In genomic region chr19:15366951-15367350, GRCm38 (mm10) we compare ENCODE assay signal across 20 mouse cellular contexts.
"Had no signal": no experiment of that assay in that cellular context is flagged by ENCODE, and none has a peak within 500 bp of the region (broad histone marks: within the 10 kb centered on the region; RNA-seq: fewer than 3 reads in every experiment).

No protein-coding gene starts in this region.

- ATAC-seq: liver, embryonic 12.5 days; midbrain, embryonic 16.5 days had no signal

- DNase-seq: kidney, adult 18-20 months; kidney, adult 9 months; kidney, postnatal 14 days; kidney, postnatal 4 days; liver; lung, adult 18-20 months; lung, postnatal 10 days; lung, postnatal 36 days; right cerebral cortex, postnatal 25 days; spleen, adult 18-20 months; thymus, postnatal 25 days had no signal

- H3K4me2 ChIP-seq: limb, embryonic 13.5 days; liver, embryonic 12.5 days; liver, embryonic 15.5 days; lung, embryonic 15.5 days; stomach, embryonic 15.5 days had no signal

- H3K9me3 ChIP-seq: limb, embryonic 10.5 days; limb, embryonic 13.5 days; liver, embryonic 12.5 days; liver, embryonic 15.5 days; lung, embryonic 15.5 days; midbrain, embryonic 10.5 days; stomach, embryonic 15.5 days had no signal

- H3K27ac ChIP-seq: limb, embryonic 10.5 days; limb, embryonic 13.5 days; liver, embryonic 12.5 days; liver, embryonic 15.5 days; lung, embryonic 15.5 days; midbrain, embryonic 10.5 days; stomach, embryonic 15.5 days had no signal

- H3K4me3 ChIP-seq: limb, embryonic 10.5 days; limb, embryonic 13.5 days; liver, embryonic 12.5 days; liver, embryonic 15.5 days; lung, embryonic 15.5 days; megakaryocyte, embryonic 14.5 days; midbrain, embryonic 10.5 days; stomach, embryonic 15.5 days had no signal

- H3K27me3 ChIP-seq: limb, embryonic 13.5 days; liver, embryonic 12.5 days; liver, embryonic 15.5 days; lung, embryonic 15.5 days; megakaryocyte, embryonic 14.5 days; stomach, embryonic 15.5 days had no signal

- H3K4me1 ChIP-seq: limb, embryonic 10.5 days; limb, embryonic 13.5 days; liver, embryonic 12.5 days; liver, embryonic 15.5 days; lung, embryonic 15.5 days; megakaryocyte, embryonic 14.5 days; stomach, embryonic 15.5 days had no signal

- H3K9ac ChIP-seq: limb, embryonic 13.5 days; liver, embryonic 12.5 days; liver, embryonic 15.5 days; lung, embryonic 15.5 days; stomach, embryonic 15.5 days had no signal

- H3K36me3 ChIP-seq: limb, embryonic 10.5 days; limb, embryonic 13.5 days; liver, embryonic 12.5 days; liver, embryonic 15.5 days; lung, embryonic 15.5 days; midbrain, embryonic 10.5 days; stomach, embryonic 15.5 days had no signal
